Mouse (Mus musculus) left cerebral cortex, adult 9 months (tissue): ENCODE results near the gene Smim15.

Experiments used
- DNase-seq, 2 experiments: peaks; one replicate each; pipeline ENCODE4 v3.0.0; 2022; ENCODE audit warnings: low spot score in 2 of 2

Gene Smim15

DNA sequence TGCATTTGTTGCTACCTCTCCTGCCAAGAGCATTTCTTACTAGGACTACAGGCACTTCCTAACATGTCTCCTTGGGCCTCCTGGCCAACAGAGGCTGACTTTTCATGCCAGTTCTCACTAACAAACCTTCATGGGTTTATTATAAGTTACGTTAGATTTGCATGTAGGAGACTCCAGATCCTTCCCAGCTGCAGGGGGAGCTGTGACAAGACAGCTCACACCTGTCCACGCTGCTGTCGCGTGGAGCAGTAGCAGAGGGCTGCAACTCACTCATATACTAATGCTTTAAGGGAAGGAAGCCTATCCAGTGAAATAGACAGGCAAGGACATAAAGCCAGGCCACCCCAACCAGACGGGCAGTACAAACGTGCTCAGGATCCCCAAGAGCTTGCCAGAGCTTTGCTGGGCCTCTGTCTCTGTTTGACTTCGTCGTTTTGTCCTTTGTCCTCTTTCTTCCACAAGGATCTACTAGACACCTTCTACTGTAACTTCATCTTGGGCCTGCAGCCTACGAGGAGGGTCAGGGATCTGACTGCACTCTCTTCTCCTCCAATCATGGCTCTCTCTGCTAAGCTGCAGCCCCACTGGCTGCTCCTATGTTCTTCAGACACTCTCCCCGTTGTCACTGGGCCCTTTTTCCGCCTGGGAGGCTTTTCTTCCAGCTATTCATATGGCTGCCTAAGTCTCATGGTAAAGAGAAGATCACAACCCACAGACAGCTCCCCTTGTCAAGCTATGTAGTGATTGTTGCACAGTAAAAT lies 19.3 kb downstream of the Smim15 start:
- DNase-seq, result no peak

DNA sequence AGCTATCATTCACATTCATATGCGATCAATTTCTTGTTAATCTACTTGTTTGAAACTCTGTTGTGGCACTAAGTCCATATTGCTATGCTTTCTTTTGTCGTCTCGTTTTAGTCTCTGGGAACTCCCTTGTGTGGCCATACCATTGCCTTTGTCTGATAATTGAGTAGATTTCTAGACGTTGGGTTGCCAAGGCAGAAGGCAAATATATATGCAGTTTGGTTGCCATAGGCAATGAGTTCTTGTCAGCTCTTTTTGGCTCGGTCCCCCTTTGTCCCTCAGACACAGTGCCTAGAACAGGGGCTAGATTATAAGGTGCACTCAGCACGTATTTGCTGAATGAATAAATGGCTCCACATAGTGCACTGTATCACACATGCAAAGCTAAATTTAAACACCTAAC lies 20.1 kb downstream of the Smim15 start:
- no peak for DNase-seq

DNA sequence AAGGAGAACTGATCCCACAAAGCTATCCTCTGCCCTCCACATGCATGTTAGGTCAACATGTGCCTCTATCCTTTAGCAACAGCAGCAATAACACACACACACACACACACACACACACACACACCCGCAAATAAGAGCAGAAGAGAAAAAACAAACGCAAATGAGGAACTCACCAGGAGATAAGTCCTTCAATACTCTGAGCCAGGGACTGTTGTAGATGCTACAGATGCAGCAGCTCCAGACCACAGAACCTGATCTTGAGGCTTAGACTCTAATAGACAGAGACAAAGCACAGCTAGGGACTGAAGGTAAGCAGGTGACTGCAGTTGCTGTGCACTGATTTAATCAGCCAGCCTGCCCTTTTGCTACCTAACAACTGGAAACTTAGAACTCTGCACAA lies 21.8 kb downstream of the Smim15 start:
- no peak for DNase-seq

GRCm38 (mm10) chr13:108069151-108069550 lies 24.9 kb downstream of the Smim15 start:
- no peak for DNase-seq

DNA sequence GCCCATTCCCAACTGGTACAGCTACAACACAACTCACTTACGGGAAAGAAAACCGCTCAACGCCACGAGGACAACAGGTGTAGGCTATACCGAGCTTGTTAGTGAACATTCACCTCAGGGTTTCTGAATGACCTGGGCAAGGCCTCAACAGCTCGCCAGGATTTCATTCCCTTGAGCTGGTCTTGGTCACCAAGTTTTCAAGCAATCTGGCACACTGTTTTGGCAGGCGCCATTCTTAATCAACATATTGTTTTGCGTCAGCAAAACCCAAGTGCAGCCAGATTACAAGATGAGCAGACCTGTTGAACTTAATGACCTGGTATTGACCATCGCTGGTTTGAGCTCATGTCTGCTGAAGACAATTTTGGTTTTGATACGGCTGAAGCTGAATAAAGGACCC lies 25.9 kb downstream of the Smim15 start:
- DNase-seq, result no peak

DNA sequence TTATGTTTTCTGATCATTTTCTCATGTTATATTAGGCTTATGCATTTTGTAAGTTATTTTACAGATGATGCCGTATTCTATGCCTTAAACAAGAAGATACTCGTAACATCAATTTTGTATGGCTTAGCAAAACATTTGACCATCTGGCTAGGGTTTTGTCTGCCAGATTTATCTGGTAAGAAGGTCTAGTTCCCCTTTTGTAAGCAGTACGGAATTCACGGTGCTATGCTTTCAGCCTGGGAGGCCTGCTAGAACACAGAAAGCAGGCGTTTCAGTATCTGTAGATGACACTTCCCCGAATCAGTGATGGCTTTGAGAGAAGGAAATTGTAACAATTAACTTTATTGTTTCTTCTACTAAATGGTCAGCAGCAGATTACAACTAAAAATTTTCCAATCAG lies 33.2 kb downstream of the Smim15 start:
- DNase-seq, result peak in 1 of 2 experiments; percentile 15

GRCm38 (mm10) chr13:108077901-108078300 lies 33.7 kb downstream of the Smim15 start:
- DNase-seq, result no peak

GRCm38 (mm10) chr13:108084086-108084485 lies 39.8 kb downstream of the Smim15 start:
- DNase-seq, result no peak

- no peak for DNase-seq
These were observed 41.8 kb downstream of the Smim15 start for GRCm38 (mm10) chr13:108086036-108086435.

- DNase-seq, result no peak
These were observed 42.5 kb downstream of the Smim15 start for GRCm38 (mm10) chr13:108086724-108087123.

DNA sequence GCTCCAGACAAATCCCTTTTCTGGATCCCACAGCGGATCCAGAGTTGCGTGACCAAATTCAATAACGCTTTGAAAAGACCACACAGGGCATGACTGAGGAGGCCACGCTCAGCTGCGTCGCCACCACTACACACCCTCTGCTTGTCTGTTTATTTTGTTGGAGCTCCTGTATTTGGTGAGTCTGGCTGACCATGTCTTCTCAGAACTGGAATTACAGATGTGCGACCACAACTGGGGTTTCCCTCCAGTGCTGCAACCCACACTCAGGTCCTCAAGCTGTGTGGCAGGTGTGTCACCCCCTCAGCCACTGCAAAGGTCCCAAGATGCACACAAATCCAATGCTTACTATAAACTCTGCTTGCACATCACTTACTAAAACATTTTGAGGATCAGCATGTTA lies 48.0 kb downstream of the Smim15 start:
- no peak for DNase-seq

- no peak for DNase-seq
These were observed 50.4 kb downstream of the Smim15 start for GRCm38 (mm10) chr13:108094681-108095080.

DNA sequence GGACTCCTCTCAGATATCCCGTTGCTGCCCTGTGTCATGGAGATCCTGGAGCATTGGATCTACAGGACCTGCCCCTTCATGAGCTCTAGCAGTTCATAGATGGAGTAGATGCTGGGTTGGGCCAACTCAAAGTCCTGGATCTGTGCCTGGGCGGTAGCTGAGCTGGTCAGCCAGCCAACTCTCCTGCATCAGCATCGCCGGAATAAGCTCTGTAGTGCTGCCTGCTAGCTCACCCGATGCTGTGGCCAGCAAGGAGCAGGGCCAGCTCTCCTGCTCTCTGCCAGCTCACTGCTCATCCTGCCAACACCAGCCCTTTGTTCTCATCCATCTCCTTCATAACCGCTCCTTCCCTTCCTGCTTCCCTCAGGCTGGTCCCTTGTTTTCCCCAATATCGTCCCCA lies 51.4 kb downstream of the Smim15 start:
- DNase-seq, result peak; percentile 31 to 46

GRCm38 (mm10) chr13:108096446-108096845 lies 52.2 kb downstream of the Smim15 start:
- no peak for DNase-seq
